Mouse (Mus musculus) mature B cell (primary cell): ENCODE measurements around the gene Sinhcaf.

Experiments used
- in situ Hi-C: fragments of 300-500 bp; cut with MboI; formaldehyde crosslinking; loops from 2 replicates; pipeline ENCODE4 v1.14.3; 2019

Gene Sinhcaf

GRCm38 (mm10) chr6:148894888-148895772, 51.1 kb downstream of the Sinhcaf start:
- in situ Hi-C loops: no loop called here

DNA sequence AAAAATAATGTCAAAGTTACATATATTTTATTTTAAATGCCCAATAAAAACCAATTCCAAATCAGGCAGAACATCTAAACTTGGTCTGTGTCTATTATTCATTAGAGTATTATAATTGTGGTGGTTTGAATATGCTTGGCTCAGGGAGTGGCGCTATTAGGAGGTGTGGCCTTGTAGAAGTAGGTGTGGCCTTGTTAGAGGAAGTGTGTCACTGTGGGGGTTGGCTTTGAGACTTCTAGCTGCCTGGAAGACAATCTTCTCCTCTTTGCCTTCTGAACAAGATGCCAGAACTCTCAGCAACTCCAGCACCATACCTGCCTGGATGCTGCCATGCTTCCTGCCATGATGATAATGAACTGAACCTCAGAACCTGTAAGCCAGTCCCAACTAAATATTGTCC, 72.4 kb downstream of the Sinhcaf start:
- in situ Hi-C loops: no loop called here
